Mouse (Mus musculus): ENCODE results near the gene Ripk1.

Gene Ripk1

GRCm38 (mm10) chr13:34053673-34054282, 51.6 kb downstream of the Ripk1 start:
- TF ChIP-seq GATA4 (IDR thresholded peaks at IDR 0.05; ENCODE audit: insufficient replicate concordance, low read length): no peak

- no peak for TF ChIP-seq GATA4 (IDR thresholded peaks at IDR 0.05; ENCODE audit: insufficient replicate concordance, low read length)
Measured at GRCm38 (mm10) chr13:34054391-34054790, 52.2 kb downstream of the Ripk1 start.

GRCm38 (mm10) chr13:34054983-34055382, 52.8 kb downstream of the Ripk1 start:
- TF ChIP-seq GATA4 (IDR thresholded peaks at IDR 0.05; ENCODE audit: insufficient replicate concordance, low read length): peak; percentile 91

- no peak for TF ChIP-seq GATA4 (IDR thresholded peaks at IDR 0.05; ENCODE audit: insufficient replicate concordance, low read length)
Measured at GRCm38 (mm10) chr13:34057252-34057651, 55.1 kb downstream of the Ripk1 start.

GRCm38 (mm10) chr13:34060061-34060460, 57.9 kb downstream of the Ripk1 start:
- TF ChIP-seq GATA4 (IDR thresholded peaks at IDR 0.05; ENCODE audit: insufficient replicate concordance, low read length): no peak

- TF ChIP-seq GATA4 (IDR thresholded peaks at IDR 0.05; ENCODE audit: insufficient replicate concordance, low read length): no peak
Measured at GRCm38 (mm10) chr13:34062466-34062865, 60.3 kb downstream of the Ripk1 start.

GRCm38 (mm10) chr13:34066351-34066750, 64.2 kb downstream of the Ripk1 start:
- no peak for TF ChIP-seq GATA4 (IDR thresholded peaks at IDR 0.05; ENCODE audit: insufficient replicate concordance, low read length)

- TF ChIP-seq GATA4 (IDR thresholded peaks at IDR 0.05; ENCODE audit: insufficient replicate concordance, low read length): no peak
Measured at GRCm38 (mm10) chr13:34070296-34070695, 68.1 kb downstream of the Ripk1 start.

- no peak for TF ChIP-seq GATA4 (IDR thresholded peaks at IDR 0.05; ENCODE audit: insufficient replicate concordance, low read length)
Measured at GRCm38 (mm10) chr13:34071836-34072235, 69.7 kb downstream of the Ripk1 start.

- TF ChIP-seq GATA4 (IDR thresholded peaks at IDR 0.05; ENCODE audit: insufficient replicate concordance, low read length): no peak
Measured at GRCm38 (mm10) chr13:34072847-34073246, 70.7 kb downstream of the Ripk1 start.

GRCm38 (mm10) chr13:34076561-34077491, 74.7 kb downstream of the Ripk1 start:
- TF ChIP-seq GATA4 (IDR thresholded peaks at IDR 0.05; ENCODE audit: insufficient replicate concordance, low read length): no peak

GRCm38 (mm10) chr13:34077492-34078271, 75.5 kb downstream of the Ripk1 start, which contains the start of gene Tubb2a:
Gene Tubb2a, minus strand, starts transcription at chr13:34078007.
- TF ChIP-seq GATA4 (IDR thresholded peaks at IDR 0.05; ENCODE audit: insufficient replicate concordance, low read length): no peak

GRCm38 (mm10) chr13:34078500-34079280, 76.5 kb downstream of the Ripk1 start:
- no peak for TF ChIP-seq GATA4 (IDR thresholded peaks at IDR 0.05; ENCODE audit: insufficient replicate concordance, low read length)

GRCm38 (mm10) chr13:34079801-34080200, 77.6 kb downstream of the Ripk1 start:
- no peak for TF ChIP-seq GATA4 (IDR thresholded peaks at IDR 0.05; ENCODE audit: insufficient replicate concordance, low read length)

GRCm38 (mm10) chr13:34081926-34082325, 79.8 kb downstream of the Ripk1 start:
- TF ChIP-seq GATA4 (IDR thresholded peaks at IDR 0.05; ENCODE audit: insufficient replicate concordance, low read length): no peak
